Mouse (Mus musculus): ENCODE measurements at regions not wholly inside any gene's neighbourhood (a gene's known extent, or its start where the extent isn't known, plus 50 kb on each side); places are given as distances from the start of the nearest gene placed in this dataset.

DNA sequence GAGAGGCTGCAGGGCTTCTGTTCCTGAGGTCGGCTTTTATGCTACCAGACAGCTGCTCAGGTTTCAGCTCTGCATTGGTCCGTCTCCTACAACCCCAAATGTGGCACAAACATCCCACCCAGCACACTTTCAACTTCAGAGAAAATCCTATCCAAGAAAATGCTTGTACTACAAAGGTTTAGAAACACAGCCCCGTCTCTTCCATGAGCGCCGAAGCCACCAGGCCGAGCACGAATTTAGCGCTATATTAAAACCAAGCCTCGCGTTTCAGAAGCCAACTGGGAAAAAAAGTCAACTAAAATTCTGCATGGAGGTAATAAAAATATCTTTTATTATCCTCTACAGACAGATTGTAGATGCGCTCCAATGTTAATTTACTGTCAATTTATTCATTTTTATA is 198.4 kb downstream of the Rpap3 start:
- Histone ChIP-seq H3K36me3 (ENCODE audit: control insufficient read depth, insufficient read depth, low read length) (no peaks in the 10 kb centered on the region), H3K9ac (ENCODE audit: low read length) (no peak overlapping the region), H3K27ac (replicated peaks; ENCODE audit: low read depth, low read length) (no peak overlapping the region), H3K4me3 (ENCODE audit: low read depth, low read length) (no peak overlapping the region), H3K4me1 (ENCODE audit: control insufficient read depth, insufficient read depth, low read length) (no peaks in the 10 kb centered on the region), H3K9me3 (ENCODE audit: control insufficient read depth, low read length) (no peaks in the 10 kb centered on the region; the same call in 1 of the 2 replicates), H3K4me2 (ENCODE audit: low read depth, severe bottlenecking) (no peak overlapping the region), H3K27me3 (ENCODE audit: control insufficient read depth, insufficient read depth, low read length) (no peaks in the 10 kb centered on the region)
- 86% methylated on average over 11 of the region's 11 CpGs for WGBS
- ATAC-seq (ENCODE audit: insufficient number of reproducible peaks, low FRiP score, low TSS enrichment, low read depth) (no peak), DNase-seq (ENCODE audit: low spot score) (no peak)

DNA sequence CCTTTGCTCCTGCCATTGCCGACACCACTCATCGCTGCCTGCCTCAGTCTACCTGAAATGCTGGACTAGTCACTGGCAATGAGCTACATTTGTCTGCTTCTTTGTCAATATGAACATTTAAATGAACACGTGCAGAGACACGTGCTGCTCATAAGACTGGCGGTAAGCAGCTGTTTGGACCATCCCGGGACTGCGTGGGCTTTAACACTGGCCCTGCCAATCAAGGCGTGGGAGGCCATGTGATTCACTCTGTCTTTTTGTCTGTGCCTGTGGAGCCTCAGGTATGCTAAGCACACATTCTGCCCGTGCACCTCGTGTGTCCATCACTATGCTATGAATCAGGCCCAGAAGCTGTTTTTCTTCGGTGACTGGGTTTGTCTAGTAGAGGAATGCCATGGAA is 199.9 kb downstream of the Rpap3 start:
- whole genome bisulfite sequencing: 87% methylated on average over 11 of the region's 11 CpGs
- Histone ChIP-seq H3K27ac (replicated peaks; ENCODE audit: low read depth, low read length) (no peak overlapping the region), H3K27me3 (ENCODE audit: control insufficient read depth, insufficient read depth, low read length) (no peaks in the 10 kb centered on the region), H3K4me1 (ENCODE audit: control insufficient read depth, insufficient read depth, low read length) (no peaks in the 10 kb centered on the region), H3K4me3 (ENCODE audit: low read depth, low read length) (no peak overlapping the region), H3K36me3 (ENCODE audit: control insufficient read depth, insufficient read depth, low read length) (no peaks in the 10 kb centered on the region), H3K4me2 (ENCODE audit: low read depth, severe bottlenecking) (no peak overlapping the region), H3K9me3 (ENCODE audit: control insufficient read depth, low read length) (no peaks in the 10 kb centered on the region; the same call in 1 of the 2 replicates), H3K9ac (ENCODE audit: low read length) (no peak overlapping the region)
- ATAC-seq (ENCODE audit: insufficient number of reproducible peaks, low FRiP score, low TSS enrichment, low read depth) (no peak), DNase-seq (ENCODE audit: low spot score) (no peak)

DNA sequence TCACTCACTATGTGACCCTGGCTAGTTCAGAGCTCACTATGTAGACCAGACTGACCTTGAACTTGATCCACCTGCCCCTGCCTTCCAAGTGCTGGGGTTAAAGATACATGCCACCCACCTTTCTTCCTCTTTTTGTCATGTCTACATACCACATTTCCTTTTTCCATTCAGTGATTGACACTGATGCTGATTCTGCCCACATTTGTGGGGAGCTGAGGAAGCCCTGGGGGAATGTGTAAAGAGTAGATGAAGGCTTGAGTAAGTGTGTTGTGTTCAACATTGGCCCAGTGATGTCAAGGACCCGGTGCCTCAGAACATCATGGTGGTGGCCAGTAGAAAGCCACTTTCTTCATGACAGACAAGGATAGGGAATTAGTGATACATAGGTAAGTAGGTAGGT is 201.3 kb downstream of the Rpap3 start:
- no peak for DNase-seq (ENCODE audit: low spot score)
- WGBS: 85% methylated on average over 1 of the region's 1 CpGs
- H3K9ac ChIP-seq (ENCODE audit: low read length): no peak overlapping the region

DNA sequence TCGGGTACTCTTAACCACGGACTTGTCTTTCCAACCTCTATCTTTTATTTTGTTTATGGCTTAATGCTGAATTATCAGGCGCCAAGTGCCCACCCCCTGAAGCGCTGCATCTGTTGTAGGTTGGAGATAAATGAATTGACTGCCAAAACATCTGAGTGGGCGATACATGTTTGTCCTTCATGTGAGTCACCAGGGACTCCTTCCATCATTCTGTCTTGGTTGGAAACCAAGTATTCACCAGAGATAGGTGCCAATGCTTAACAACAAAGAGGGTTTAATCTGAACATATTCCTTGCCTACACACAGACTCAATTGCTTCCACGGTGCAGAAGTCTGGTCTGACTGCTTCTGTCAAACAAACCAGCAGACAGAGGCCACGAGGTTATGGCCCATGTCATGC is 203.6 kb downstream of the Rpap3 start:
- DNase-seq (ENCODE audit: low spot score) (no peak), ATAC-seq (ENCODE audit: insufficient number of reproducible peaks, low FRiP score, low TSS enrichment, low read depth) (no peak)
- no peaks in the 10 kb centered on the region for H3K36me3 ChIP-seq (ENCODE audit: control insufficient read depth, insufficient read depth, low read length)
- no peak overlapping the region for H3K27ac ChIP-seq (replicated peaks; ENCODE audit: low read depth, low read length)
- H3K4me2 ChIP-seq (ENCODE audit: low read depth, severe bottlenecking): no peak overlapping the region
- H3K9ac ChIP-seq (ENCODE audit: low read length): no peak overlapping the region
- WGBS: 89% methylated on average over 7 of the region's 7 CpGs
- H3K4me3 ChIP-seq (ENCODE audit: low read depth, low read length): no peak overlapping the region
- no peaks in the 10 kb centered on the region for H3K9me3 ChIP-seq (ENCODE audit: control insufficient read depth, low read length)
- no peaks in the 10 kb centered on the region for H3K4me1 ChIP-seq (ENCODE audit: control insufficient read depth, insufficient read depth, low read length)
- no peaks in the 10 kb centered on the region for H3K27me3 ChIP-seq (ENCODE audit: control insufficient read depth, insufficient read depth, low read length)

More for the DNA sequence above, 201.3 kb downstream of the Rpap3 start:
- H3K4me1 ChIP-seq (ENCODE audit: control insufficient read depth, insufficient read depth, low read length): no peaks in the 10 kb centered on the region
- H3K9me3 ChIP-seq (ENCODE audit: control insufficient read depth, low read length): no peaks in the 10 kb centered on the region
- no peak for ATAC-seq (ENCODE audit: insufficient number of reproducible peaks, low FRiP score, low TSS enrichment, low read depth)
- no peak overlapping the region for H3K27ac ChIP-seq (replicated peaks; ENCODE audit: low read depth, low read length)
- H3K4me3 ChIP-seq (ENCODE audit: low read depth, low read length): no peak overlapping the region
- no peak overlapping the region for H3K4me2 ChIP-seq (ENCODE audit: low read depth, severe bottlenecking)
- H3K27me3 ChIP-seq (ENCODE audit: control insufficient read depth, insufficient read depth, low read length): no peaks in the 10 kb centered on the region
- no peaks in the 10 kb centered on the region for H3K36me3 ChIP-seq (ENCODE audit: control insufficient read depth, insufficient read depth, low read length)

DNA sequence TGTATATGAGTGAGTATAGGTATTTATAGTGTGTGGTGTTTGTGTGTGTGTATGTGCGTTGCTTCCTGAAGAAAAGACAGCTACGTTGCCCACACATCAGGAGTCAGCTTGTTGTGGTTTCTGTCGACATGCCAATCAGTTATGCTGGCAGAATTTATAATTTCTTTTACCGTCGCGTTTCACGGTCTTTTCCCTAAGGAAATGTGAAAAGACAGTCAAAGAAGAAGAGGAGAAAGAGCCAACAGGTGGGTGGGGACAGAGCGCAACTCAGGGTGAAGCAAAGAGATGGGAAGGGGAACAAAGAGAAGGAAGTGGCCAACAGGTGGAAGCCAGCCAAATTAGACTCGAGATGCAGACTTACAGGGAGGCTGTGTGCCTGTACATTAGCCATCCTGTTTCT is 204.2 kb downstream of the Rpap3 start:
- Histone ChIP-seq H3K27me3 (ENCODE audit: control insufficient read depth, insufficient read depth, low read length) (no peaks in the 10 kb centered on the region), H3K4me1 (ENCODE audit: control insufficient read depth, insufficient read depth, low read length) (no peaks in the 10 kb centered on the region), H3K4me3 (ENCODE audit: low read depth, low read length) (no peak overlapping the region), H3K9me3 (ENCODE audit: control insufficient read depth, low read length) (no peaks in the 10 kb centered on the region), H3K9ac (ENCODE audit: low read length) (no peak overlapping the region), H3K4me2 (ENCODE audit: low read depth, severe bottlenecking) (no peak overlapping the region), H3K27ac (replicated peaks; ENCODE audit: low read depth, low read length) (no peak overlapping the region), H3K36me3 (ENCODE audit: control insufficient read depth, insufficient read depth, low read length) (no peaks in the 10 kb centered on the region)
- 93% methylated on average over 9 of the region's 9 CpGs for WGBS
- DNase-seq (ENCODE audit: low spot score) (no peak), ATAC-seq (ENCODE audit: insufficient number of reproducible peaks, low FRiP score, low TSS enrichment, low read depth) (no peak)

DNA sequence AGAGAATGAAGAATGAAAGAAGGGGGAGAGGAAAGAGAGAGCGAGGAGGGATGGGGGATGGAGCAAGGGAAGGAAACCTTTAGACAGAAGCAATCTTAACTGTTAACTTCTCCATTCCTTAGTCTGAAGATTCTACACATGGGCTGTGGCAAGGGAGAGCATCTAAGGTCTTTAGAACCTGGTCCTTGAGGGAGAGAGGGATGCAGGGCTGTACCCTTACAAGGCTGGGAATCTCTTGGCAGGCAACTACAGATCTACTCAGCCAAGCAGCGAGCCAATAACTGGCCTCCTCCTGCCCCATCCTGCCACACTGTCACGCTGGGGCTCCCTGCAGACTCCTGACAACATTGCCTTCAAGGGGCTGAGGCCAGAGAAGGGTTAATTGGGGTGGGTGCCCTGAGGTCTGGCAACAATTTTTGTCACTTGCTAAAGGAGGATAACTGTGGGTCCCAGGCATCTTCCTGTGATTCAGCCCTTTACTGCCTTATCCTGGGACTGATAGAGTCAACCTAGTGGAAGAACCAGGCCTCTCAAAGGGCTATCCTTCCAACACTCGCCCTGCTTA is 205.7 kb downstream of the Rpap3 start:
- Histone ChIP-seq H3K4me1 (ENCODE audit: control insufficient read depth, insufficient read depth, low read length) (no peaks in the 10 kb centered on the region), H3K27me3 (ENCODE audit: control insufficient read depth, insufficient read depth, low read length) (no peaks in the 10 kb centered on the region), H3K9me3 (ENCODE audit: control insufficient read depth, low read length) (no peaks in the 10 kb centered on the region), H3K4me3 (ENCODE audit: low read depth, low read length) (no peak overlapping the region), H3K36me3 (ENCODE audit: control insufficient read depth, insufficient read depth, low read length) (no peaks in the 10 kb centered on the region), H3K27ac (replicated peaks; ENCODE audit: low read depth, low read length) (no peak overlapping the region), H3K4me2 (ENCODE audit: low read depth, severe bottlenecking) (no peak overlapping the region), H3K9ac (ENCODE audit: low read length) (no peak overlapping the region)
- DNase-seq (ENCODE audit: low spot score): no peak
- WGBS: 78% methylated on average over 4 of the region's 4 CpGs
- ATAC-seq (ENCODE audit: insufficient number of reproducible peaks, low FRiP score, low TSS enrichment, low read depth): no peak

DNA sequence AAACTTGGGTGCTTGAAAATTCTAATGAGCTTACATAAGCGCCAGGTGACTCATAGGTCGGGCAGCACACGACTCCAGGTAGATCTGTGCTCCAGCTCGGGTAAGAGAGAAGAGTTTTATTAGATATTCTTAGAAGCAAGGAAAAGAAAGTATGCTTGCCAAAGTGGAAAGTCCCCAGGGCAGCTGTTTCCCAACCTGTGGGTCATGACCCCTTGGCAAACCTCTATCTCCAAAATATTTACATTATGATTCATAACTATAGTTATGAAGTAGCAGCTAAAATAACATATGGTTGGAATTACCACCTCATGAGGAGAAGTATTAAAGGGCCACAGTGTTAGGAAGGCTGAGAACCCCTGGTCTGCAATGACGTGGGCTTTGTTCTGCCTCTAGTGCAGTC is 206.4 kb downstream of the Rpap3 start:
- no peak overlapping the region for H3K9ac ChIP-seq (ENCODE audit: low read length)
- no peak overlapping the region for H3K4me3 ChIP-seq (ENCODE audit: low read depth, low read length)
- WGBS: 82% methylated on average over 5 of the region's 5 CpGs
- ATAC-seq (ENCODE audit: insufficient number of reproducible peaks, low FRiP score, low TSS enrichment, low read depth) (no peak), DNase-seq (ENCODE audit: low spot score) (no peak)
- no peak overlapping the region for H3K27ac ChIP-seq (replicated peaks; ENCODE audit: low read depth, low read length)
- no peak overlapping the region for H3K4me2 ChIP-seq (ENCODE audit: low read depth, severe bottlenecking)
- no peaks in the 10 kb centered on the region for H3K27me3 ChIP-seq (ENCODE audit: control insufficient read depth, insufficient read depth, low read length)
- no peaks in the 10 kb centered on the region for H3K9me3 ChIP-seq (ENCODE audit: control insufficient read depth, low read length)
- H3K36me3 ChIP-seq (ENCODE audit: control insufficient read depth, insufficient read depth, low read length): no peaks in the 10 kb centered on the region
- H3K4me1 ChIP-seq (ENCODE audit: control insufficient read depth, insufficient read depth, low read length): no peaks in the 10 kb centered on the region

DNA sequence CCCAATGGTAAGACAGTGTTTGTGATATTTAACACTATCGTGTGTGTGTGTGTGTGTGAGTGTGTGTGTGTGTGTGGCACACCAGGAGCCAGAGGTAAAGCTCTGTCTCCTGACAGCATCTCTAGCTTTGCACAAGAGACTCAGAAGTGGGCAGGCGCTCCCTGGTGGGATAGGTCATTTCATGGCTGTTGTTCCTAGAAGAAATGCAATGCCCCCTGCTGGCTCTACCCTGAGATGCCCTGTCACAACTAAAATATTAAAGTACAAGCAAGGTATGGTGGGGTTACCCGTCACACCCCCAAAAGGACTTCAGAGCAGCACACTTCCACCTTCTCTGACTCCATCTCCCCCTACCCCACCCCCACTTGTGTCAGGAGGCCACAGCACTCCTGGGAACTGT is 207.2 kb downstream of the Rpap3 start:
- ATAC-seq (ENCODE audit: insufficient number of reproducible peaks, low FRiP score, low TSS enrichment, low read depth) (no peak), DNase-seq (ENCODE audit: low spot score) (no peak)
- Histone ChIP-seq H3K36me3 (ENCODE audit: control insufficient read depth, insufficient read depth, low read length) (no peaks in the 10 kb centered on the region), H3K27me3 (ENCODE audit: control insufficient read depth, insufficient read depth, low read length) (no peaks in the 10 kb centered on the region), H3K27ac (replicated peaks; ENCODE audit: low read depth, low read length) (no peak overlapping the region), H3K4me3 (ENCODE audit: low read depth, low read length) (no peak overlapping the region), H3K4me1 (ENCODE audit: control insufficient read depth, insufficient read depth, low read length) (no peaks in the 10 kb centered on the region), H3K9ac (ENCODE audit: low read length) (no peak overlapping the region), H3K4me2 (ENCODE audit: low read depth, severe bottlenecking) (no peak overlapping the region), H3K9me3 (ENCODE audit: control insufficient read depth, low read length) (no peaks in the 10 kb centered on the region)
- WGBS: 85% methylated on average over 3 of the region's 3 CpGs

DNA sequence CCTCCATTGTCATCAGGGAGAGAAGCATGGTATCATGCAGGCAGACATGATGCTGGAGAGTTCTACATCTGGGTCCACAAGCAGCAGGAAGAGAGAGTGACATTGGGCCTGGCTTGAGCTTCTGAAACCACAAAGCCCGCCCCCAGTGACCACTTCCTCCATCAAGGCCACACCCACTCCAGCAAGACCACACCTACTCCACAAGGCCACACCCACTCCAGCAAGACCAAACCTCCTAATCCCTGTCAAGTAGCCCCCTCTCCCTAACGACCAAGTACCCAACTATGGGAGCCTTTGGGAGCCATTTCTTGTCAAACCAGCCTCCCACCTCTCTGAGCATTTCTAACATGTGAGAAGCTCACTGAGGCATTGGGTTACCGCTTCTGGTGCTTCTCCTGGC is 209.6 kb downstream of the Rpap3 start:
- ATAC-seq (ENCODE audit: insufficient number of reproducible peaks, low FRiP score, low TSS enrichment, low read depth): no peak
- WGBS: 86% methylated on average over 3 of the region's 3 CpGs

More for the DNA sequence above, 209.6 kb downstream of the Rpap3 start:
- Histone ChIP-seq H3K4me1 (ENCODE audit: control insufficient read depth, insufficient read depth, low read length) (no peaks in the 10 kb centered on the region), H3K27ac (replicated peaks; ENCODE audit: low read depth, low read length) (no peak overlapping the region), H3K36me3 (ENCODE audit: control insufficient read depth, insufficient read depth, low read length) (no peaks in the 10 kb centered on the region), H3K9ac (ENCODE audit: low read length) (no peak overlapping the region), H3K9me3 (ENCODE audit: control insufficient read depth, low read length) (no peaks in the 10 kb centered on the region), H3K27me3 (ENCODE audit: control insufficient read depth, insufficient read depth, low read length) (no peaks in the 10 kb centered on the region), H3K4me2 (ENCODE audit: low read depth, severe bottlenecking) (no peak overlapping the region), H3K4me3 (ENCODE audit: low read depth, low read length) (no peak overlapping the region)
- DNase-seq (ENCODE audit: low spot score): no peak

Measured in limb, embryonic 11.5 days (tissue).